Mouse (Mus musculus) neutrophil, adult 65 days (primary cell): ENCODE results near the gene Tril. TPM values are rescaled to one million over a fixed set of nuclear protein-coding genes. Genes with fewer than 3 reads are reported as not detected.

ENCODE experiments used
- total RNA-seq: library from RNA; stranded (reverse); gene quantifications from 2 replicates; pipeline ENCODE4 v1.2.4, GENCODE M21; 2023

Tril gene
- not detected in 2 replicates for total RNA-seq

GRCm38 (mm10) chr6:53820486-53820985 is at the start of gene Tril:
Gene Tril, minus strand, starts transcription at chr6:53820830.

Other genes starting within 250 kb of the Tril start
- gene Cpvl, start 157.8 kb upstream of the Tril start, total RNA-seq, result not detected in 2 replicates
- gene Chn2, start 218.7 kb upstream of the Tril start, total RNA-seq, result 4.9 and 7.6 TPM in 2 replicates